Mouse (Mus musculus): ENCODE results near the gene Eml6.

DNA sequence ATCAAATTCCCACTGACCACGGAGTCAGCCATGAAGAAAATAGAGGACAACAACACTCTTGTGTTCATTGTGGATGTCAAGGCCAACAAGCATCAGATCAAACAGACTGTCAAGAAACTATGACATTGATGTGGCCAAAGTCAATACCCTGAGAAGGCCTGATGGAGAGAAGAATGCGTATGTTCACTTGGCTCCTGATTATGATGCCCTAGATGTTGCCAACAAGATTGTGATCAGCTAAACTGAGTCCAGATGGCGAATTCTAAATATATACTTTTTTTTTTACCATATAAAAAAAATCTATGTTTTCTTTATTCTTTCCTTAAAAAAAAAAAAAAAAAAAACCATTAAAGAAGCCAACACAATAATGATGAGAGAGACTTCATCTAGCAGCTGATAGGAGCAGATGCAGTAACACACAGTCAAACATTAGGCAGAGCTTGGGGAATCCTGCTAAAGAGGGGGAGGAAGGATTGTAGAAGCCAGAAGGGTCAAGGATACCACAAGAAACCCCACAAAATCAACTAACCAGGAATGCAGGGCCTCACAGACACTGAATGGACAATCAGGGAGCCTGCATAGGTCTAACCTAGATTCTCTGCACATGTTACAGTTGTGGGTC is 185.1 kb downstream of the Eml6 start:
- TF ChIP-seq POLR2A (IDR thresholded peaks at IDR 0.05; ENCODE audit: low read depth, low read length), result no peak
- no peak for TF ChIP-seq CTCF (conservative IDR thresholded peaks at IDR 0.05; ENCODE audit: insufficient read depth, insufficient read length, low read depth, low read length)

Measured in kidney, adult 2 months (tissue).